Mouse (Mus musculus): ENCODE data around the gene Nfix. TPM values are rescaled to one million over a fixed set of nuclear protein-coding genes. Genes with fewer than 3 reads are reported as not detected.

Gene Nfix
- 72.8 and 75.0 TPM in 2 replicates for polyA plus RNA-seq (2015; fragmentation: Nextera tagmentation; extraction: Ambion mirVana)

DNA sequence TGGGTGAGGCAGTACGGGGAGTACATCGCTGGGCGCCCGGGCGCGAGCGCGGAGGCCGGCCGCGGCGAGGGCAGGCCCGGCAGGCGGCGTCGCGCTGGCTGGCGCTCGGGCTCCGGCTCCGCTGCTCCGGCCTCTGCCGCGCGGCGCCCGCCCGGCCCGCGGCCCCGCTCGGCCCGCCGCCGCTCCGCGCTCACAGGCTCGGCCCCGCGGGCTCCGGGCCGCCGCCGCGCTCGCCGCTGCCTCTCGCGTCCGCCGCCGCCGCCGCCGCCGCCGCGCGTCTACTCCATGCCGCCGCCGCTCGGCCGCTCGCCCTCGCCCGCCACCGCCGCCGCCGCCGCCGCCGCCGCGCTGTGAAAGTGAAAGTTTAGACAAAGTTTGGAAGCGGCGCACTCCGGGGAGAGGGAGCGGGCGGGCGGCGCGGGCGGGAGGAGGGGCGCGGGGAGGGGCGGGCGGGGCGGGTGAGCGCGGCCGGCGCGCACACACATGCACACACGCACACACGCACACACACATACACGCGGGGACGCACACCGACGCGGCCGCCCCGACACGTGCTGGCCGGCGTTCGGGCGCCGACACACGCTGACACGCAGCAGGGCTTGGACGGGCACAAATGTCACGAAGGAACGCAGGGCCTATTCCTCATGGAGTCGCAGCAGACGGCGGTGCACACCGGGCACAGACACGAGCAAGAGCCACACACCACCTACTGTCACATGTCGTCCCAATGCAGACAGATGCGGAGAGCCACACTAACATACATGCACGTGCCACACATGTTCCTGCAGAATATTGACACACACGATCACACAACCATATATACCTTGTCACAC, at the start of gene Nfix:
Gene Nfix, minus strand, starts transcription at position 346 of the 833 bp plus-strand sequence.

DNA sequence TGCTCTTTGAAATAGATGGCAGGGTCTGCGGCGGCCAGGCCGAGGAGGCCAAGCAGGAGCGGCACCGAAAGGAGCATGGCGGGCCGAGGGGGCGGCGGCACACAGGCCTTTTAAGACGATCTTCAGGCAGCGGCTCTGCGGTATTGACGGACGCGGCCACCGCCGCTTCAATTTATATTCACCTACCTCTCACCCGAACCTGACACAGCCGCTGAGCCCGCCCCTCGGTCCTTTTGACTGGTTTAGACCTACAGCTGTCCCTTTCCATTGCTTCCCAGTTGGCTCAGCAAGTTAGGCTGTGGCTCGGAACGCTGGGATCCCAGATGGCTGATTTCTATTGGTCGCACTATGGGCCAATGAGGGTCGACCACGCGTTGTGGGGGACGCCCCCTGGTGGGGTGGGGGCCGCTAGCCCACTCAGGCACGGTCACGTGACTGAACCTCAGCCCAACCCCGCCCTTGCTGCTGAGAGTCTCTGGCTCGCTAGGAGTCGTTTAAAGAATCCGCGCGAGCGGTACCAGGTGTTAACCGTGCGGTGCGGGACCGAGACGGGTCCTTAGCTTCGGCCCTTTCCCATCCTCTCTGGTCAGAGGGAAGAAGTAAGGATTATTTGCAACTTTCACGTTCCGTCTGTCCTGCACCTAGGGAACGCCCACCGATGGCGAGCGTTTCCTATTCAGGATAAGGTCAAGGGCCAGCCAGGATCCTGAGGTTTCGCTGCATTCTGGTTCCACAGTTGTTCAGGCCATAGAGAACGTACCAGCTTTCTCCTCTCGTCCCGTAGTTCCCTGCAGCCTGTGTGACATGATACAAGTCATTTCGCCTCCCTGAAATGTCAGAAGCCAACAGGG, 46.8 kb upstream of the Nfix start, which contains the start of gene Calr:
Gene Calr, minus strand, starts transcription at position 213 of the 851 bp plus-strand sequence.

DNA sequence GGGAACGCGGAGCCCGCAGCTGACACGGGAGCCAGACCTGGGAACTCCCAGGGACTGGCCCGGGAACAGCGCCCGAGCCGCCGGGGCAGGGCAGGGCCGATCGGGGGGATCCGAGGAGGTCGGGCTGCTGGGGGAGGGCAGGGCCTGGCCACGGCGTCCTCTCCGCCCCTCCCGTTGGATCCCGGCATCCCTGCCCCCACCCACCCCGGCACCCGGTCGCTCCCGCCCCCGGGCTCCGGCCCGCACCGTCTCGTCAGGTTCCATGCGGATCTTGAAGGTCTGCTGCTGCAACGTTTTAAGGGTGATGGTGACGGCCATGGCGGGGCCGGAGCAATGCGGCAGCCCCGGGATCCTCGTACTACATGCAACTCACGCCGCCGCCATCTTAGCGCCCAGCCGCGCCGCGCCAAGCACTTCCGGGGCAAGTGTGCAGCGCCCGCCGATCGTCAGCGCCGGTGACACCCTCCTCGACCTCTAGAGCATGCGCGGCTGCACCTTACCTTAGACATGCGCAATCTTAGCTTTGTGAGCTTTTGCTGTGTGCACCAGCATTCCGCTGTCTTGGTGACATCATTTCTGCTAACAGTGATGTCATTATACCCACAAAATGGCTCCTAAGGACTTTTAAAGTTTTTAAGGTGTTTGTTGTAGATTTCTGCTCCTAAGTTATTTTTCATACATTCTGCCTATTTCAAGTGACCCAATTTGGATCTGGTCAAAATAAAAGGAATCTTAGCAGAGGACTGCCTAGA, 40.3 kb upstream of the Nfix start, which contains the start of gene Rad23a:
Gene Rad23a, minus strand, starts transcription at position 418 of the 752 bp plus-strand sequence.

DNA sequence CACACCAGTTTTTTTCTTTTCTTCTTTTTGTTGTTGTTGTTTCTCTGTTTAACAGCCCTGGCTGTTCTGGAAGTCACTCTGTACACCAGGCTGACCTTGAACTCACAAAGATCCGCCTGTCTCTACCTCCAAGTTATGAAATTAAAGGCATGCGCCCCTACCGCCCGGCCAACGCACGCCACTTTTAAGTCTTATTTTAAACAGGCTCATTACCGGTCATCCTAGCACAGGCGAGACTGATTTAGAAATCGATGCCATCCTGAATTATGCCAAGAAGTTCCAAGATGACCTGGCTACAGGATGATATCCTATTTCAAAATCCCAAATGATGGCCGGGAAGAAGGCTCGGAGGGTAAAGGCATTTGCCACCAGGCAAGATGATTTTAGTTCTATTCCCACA, 31.3 kb upstream of the Nfix start, which contains the start of gene Gadd45gip1:
Gene Gadd45gip1, plus strand, starts transcription at position 33 of the 400 bp plus-strand sequence.

DNA sequence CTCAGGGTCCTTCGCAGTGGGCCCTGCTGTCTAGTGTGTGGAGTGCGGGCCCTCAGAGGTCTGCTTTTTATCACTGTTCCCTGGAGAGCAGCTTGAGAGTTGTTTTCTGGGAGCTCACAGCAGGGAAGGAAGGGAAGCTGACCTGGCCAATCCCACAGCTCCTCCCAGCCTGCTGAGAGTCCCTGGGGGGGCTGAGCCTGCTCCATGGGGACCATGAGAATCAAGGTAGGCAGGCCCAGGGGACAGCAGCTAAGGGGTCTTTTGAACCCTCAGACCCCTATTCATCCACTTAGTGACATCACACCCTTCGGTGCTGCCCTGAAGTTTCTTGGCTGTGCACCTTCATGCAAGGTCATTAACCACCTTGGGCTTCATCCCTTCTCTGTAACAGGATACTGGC, 22.6 kb upstream of the Nfix start, which contains the start of gene Dand5:
Gene Dand5, minus strand, starts transcription at position 101 of the 400 bp plus-strand sequence.

DNA sequence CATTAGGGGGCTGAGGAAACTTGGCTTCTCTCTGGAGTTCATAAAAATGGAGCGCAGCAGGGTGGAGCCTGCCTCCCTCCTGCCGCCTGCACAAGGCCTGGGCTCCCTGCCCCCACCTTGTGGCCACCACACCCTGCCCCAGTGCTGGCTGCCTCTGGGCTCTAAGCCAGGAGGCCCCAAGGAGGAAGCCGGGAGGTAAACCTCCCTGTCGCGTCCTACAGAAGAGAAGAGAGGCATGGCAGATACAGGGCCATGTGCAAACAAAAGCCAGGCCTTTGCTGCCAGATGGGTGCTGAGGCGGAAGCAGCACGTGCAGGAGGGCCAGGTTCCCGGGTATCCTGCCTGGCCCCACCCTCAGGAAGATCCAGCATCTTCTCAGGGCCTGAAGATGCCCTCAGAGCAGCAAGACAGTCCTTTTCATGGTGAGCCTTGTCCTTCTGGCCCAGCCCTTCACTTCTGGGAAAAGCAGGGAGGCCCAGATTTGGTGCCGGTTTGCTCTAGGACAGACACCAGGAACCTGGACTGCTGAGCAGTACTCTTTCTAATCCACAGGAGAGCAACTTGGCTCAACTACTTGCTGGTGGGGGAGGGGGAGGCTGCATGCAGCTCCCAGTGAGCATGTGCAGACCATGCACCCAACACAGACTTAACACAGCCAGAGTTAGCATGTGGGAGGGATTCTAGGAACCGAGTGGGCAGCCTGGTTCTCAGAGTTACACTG, 77.1 kb downstream of the Nfix start, which contains the start of gene G430095P16Rik:
Gene G430095P16Rik, plus strand, starts transcription at position 158 of the 721 bp plus-strand sequence.

DNA sequence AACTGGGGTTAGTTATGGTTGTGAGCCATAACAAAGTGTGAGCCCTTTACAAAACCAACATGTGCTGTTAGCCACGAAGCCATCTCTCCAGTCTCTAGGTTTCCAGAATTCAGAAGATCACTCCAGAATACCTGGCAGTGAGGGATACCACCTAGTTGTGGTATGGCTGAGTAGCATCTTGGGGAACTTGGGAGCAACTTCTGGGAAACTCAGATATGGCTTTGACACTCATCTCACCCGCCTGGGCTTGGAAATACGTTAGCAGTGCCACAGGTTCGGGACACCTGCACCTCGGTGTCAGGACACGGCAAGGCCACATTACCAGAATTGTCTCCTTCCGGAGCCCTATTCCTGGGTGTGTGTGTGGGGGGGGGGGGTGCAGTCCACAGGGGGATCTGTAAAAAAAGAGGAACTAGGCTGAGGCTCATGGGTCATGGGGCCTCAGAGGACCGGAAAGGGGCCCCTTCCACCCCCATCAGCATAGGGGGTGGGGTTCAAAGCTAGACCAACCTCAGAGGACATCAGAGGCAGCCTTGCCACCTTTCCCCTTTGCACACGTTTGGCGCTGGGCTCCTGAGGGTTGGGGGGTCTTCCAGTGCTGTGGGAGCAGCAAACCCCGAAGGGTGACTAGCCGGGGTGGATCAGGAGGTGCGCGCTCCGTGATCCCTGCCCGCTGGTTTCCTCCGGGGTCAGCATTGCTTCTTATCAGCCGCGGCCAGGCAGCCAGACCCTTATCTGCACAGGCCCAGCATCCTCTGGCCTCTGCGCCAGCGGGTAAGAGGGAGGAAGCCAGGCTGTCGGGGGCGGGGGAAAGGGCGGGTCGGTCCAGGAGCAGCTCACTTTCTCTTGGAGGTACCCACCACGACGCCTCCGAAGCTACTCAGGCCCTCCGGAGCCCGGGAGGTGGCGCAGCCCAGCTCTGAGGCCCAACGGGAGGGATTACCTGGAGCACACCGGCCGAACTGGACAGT, 98.9 kb downstream of the Nfix start, which contains the start of gene Lyl1:
Gene Lyl1, plus strand, starts transcription at position 517 of the 971 bp plus-strand sequence.

DNA sequence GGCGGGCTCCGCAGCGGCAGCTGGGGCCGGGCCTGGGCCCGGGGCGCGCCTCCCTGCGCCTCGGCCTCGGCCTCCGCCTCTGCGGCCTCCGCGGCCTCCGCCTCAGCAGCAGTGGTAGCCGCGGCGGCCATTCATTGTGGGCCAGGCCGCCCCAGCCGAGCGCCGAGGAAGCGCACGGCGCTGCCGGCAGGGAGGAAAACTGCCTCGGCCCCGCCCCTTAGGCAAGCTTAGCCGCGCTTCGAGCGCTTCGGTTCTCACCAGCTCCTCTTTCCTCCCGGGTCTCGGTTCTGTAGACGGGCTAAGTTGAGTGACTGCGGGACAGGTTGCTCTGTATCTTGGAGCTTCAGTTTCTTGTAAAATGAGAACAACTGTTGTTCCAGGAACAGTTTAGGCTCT, 112.4 kb downstream of the Nfix start, which contains the start of gene Nacc1:
Gene Nacc1, minus strand, starts transcription at position 158 of the 396 bp plus-strand sequence.

DNA sequence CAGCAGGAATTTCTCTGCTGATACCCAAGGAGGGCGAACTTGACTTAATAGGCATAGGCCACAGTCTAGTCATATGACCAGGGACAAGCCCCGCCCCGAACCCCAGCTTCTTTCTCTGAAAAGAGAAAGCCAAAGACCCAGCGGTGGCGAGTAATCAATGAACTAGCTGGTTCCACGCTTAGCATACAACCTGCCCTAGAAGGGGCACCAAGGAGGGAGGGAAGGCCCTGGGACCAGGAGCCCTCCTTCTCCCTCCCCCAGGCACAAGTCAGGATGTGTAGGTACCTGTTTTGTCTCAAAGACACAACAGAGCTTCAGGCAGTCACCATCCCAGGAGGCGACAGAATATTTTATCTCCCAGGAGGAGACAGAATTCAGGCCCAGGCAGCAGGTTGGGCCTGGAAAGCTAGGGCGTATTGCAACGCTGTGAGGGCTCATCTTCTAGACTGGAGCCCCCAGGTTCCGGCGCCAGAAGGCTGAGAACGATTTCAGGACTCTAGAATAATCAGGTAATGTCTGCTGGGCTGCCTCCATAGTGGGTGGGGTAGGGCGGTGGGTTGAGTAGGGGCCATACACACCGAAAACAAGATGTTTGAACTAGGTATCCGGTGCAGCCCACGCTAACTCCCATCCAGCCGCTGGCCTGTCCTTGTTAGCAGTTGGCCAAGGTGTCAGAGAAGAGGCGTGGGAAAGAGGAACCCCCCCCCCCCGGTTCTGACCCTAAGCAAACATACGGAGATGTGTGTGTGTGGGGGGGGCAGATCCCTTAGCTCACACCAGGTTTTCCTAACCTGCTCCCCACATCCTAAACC, 113.7 kb downstream of the Nfix start, which contains the start of gene Trmt1:
Gene Trmt1, plus strand, starts transcription at position 117 of the 812 bp plus-strand sequence.

DNA sequence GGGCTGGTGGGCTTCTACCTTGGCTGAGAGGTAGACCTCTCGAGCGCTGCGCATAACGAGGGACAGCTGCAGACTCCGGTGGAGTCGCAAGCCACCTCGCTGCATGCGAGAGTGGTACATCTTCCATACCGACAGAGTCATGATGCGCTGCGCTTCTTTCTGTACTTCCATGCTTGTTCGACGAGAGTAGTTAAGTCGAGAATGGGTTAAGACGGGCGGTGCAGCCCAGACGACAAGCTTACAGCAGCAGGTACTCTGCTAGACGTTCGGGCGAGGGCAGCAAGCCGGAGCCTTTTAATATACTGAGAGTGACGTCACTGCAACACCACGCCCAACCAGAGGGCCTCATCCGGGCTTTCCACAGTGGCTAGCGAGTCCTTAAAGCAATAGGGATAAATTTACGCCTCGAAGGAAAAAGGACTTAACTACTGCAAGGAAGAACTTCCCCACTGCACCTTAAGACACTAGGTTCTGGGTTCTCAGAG, 137.5 kb downstream of the Nfix start, which contains the start of gene Ier2:
Gene Ier2, minus strand, starts transcription at position 272 of the 485 bp plus-strand sequence.

Other genes starting within 250 kb of the Nfix start
- 20.6 and 21.8 TPM in 2 replicates for gene Ier2, start 137.5 kb downstream of the Nfix start, polyA plus RNA-seq (2015; fragmentation: Nextera tagmentation; extraction: Ambion mirVana)
- 66.6 and 67.6 TPM in 2 replicates for gene Trmt1, start 114.0 kb downstream of the Nfix start, polyA plus RNA-seq (2015; fragmentation: Nextera tagmentation; extraction: Ambion mirVana)
- 11.8 and 14.3 TPM in 2 replicates for gene Nacc1, start 112.5 kb downstream of the Nfix start, polyA plus RNA-seq (2015; fragmentation: Nextera tagmentation; extraction: Ambion mirVana)
- 3.7 and 4.8 TPM in 2 replicates for gene Lyl1, start 98.9 kb downstream of the Nfix start, polyA plus RNA-seq (2015; fragmentation: Nextera tagmentation; extraction: Ambion mirVana)
- gene G430095P16Rik, start 77.3 kb downstream of the Nfix start, polyA plus RNA-seq (2015; fragmentation: Nextera tagmentation; extraction: Ambion mirVana): 0.57 and 1.4 TPM in 2 replicates
- 15.3 TPM in 2 replicates for gene Dand5, start 22.5 kb upstream of the Nfix start, polyA plus RNA-seq (2015; fragmentation: Nextera tagmentation; extraction: Ambion mirVana)
- 47.5 and 50.9 TPM in 2 replicates for gene Gadd45gip1, start 31.2 kb upstream of the Nfix start, polyA plus RNA-seq (2015; fragmentation: Nextera tagmentation; extraction: Ambion mirVana)
- gene Rad23a, start 40.3 kb upstream of the Nfix start, polyA plus RNA-seq (2015; fragmentation: Nextera tagmentation; extraction: Ambion mirVana): 96.2 and 103 TPM in 2 replicates
- gene Calr, start 46.6 kb upstream of the Nfix start, polyA plus RNA-seq (2015; fragmentation: Nextera tagmentation; extraction: Ambion mirVana): 450 and 531 TPM in 2 replicates
- 81.3 and 92.5 TPM in 2 replicates for gene Farsa, start 56.6 kb upstream of the Nfix start, polyA plus RNA-seq (2015; fragmentation: Nextera tagmentation; extraction: Ambion mirVana)
- 57.4 and 59.5 TPM in 2 replicates for gene Syce2, start 71.8 kb upstream of the Nfix start, polyA plus RNA-seq (2015; fragmentation: Nextera tagmentation; extraction: Ambion mirVana)
- 39.3 and 46.9 TPM in 2 replicates for gene Gcdh, start 93.6 kb upstream of the Nfix start, polyA plus RNA-seq (2015; fragmentation: Nextera tagmentation; extraction: Ambion mirVana)
- gene Klf1, start 101.6 kb upstream of the Nfix start, polyA plus RNA-seq (2015; fragmentation: Nextera tagmentation; extraction: Ambion mirVana): 0.32 and 0.45 TPM in 2 replicates
- 8.1 and 8.6 TPM in 2 replicates for gene Dnase2a, start 108.2 kb upstream of the Nfix start, polyA plus RNA-seq (2015; fragmentation: Nextera tagmentation; extraction: Ambion mirVana)
- gene Mast1, start 137.0 kb upstream of the Nfix start, polyA plus RNA-seq (2015; fragmentation: Nextera tagmentation; extraction: Ambion mirVana): 66.1 and 78.5 TPM in 2 replicates
- 3.0 and 4.9 TPM in 2 replicates for gene Rtbdn, start 146.6 kb upstream of the Nfix start, polyA plus RNA-seq (2015; fragmentation: Nextera tagmentation; extraction: Ambion mirVana)
- not detected in 2 replicates for gene Gm49661, start 169.1 kb upstream of the Nfix start, polyA plus RNA-seq (2015; fragmentation: Nextera tagmentation; extraction: Ambion mirVana)
- gene Prdx2, start 169.2 kb upstream of the Nfix start, polyA plus RNA-seq (2015; fragmentation: Nextera tagmentation; extraction: Ambion mirVana): 803 and 820 TPM in 2 replicates
- gene Rnaseh2a, start 169.4 kb upstream of the Nfix start, polyA plus RNA-seq (2015; fragmentation: Nextera tagmentation; extraction: Ambion mirVana): 52.7 and 61.5 TPM in 2 replicates
- gene Junb, start 178.4 kb upstream of the Nfix start, polyA plus RNA-seq (2015; fragmentation: Nextera tagmentation; extraction: Ambion mirVana): 8.8 and 9.0 TPM in 2 replicates
- 24.5 and 30.2 TPM in 2 replicates for gene Hook2, start 190.3 kb upstream of the Nfix start, polyA plus RNA-seq (2015; fragmentation: Nextera tagmentation; extraction: Ambion mirVana)
- gene Best2, start 214.2 kb upstream of the Nfix start, polyA plus RNA-seq (2015; fragmentation: Nextera tagmentation; extraction: Ambion mirVana): 0.19 TPM in 1 of 2 replicates, not detected in the other
- gene Asna1, start 224.9 kb upstream of the Nfix start, polyA plus RNA-seq (2015; fragmentation: Nextera tagmentation; extraction: Ambion mirVana): 139 and 141 TPM in 2 replicates
- gene Trir, start 226.5 kb upstream of the Nfix start, polyA plus RNA-seq (2015; fragmentation: Nextera tagmentation; extraction: Ambion mirVana): 157 and 167 TPM in 2 replicates
- 45.5 and 47.6 TPM in 2 replicates for gene Tnpo2, start 236.6 kb upstream of the Nfix start, polyA plus RNA-seq (2015; fragmentation: Nextera tagmentation; extraction: Ambion mirVana)

All from neural tube, postnatal 0 days (tissue).